Mouse (Mus musculus): Measurements from ENCODE around the gene Ica1. TPM values are rescaled to one million over a fixed set of nuclear protein-coding genes. Genes with fewer than 3 reads are reported as not detected.

The Ica1 gene
- polyA plus RNA-seq, 1 experiment from 2014 or later: 68.0 TPM

DNA sequence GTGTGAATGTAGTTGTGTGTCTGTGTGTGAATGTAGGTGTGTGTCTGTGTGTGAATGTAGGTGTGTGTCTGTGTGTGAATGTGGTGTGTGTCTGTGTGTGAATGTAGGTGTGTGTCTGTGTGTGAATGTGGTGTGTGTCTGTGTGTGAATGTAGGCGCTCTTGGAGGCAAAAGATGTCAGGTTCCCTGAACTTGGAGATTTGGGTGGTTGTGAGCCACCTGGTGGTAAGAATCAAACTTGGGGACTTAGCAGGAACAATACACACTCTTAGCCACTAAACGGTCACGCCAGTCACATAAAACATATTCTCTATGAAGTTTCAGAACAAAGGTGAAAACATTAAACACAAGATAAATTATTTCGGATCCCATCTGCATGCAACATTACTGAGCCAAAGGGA lies 39.9 kb downstream of the Ica1 start:
- Histone ChIP-seq H3K4me2 (no peak overlapping the region), H3K27me3 (replicated peaks) (no peaks in the 10 kb centered on the region), H3K4me1 (no peaks in the 10 kb centered on the region), H3K4me3 (no peak overlapping the region), H3K36me3 (replicated peaks) (0 out of 2 replicates have a peak, but pooled peaks cover 7% of the 10 kb centered on the region), H3K9me3 (no peaks in the 10 kb centered on the region), H3K27ac (no peak overlapping the region), H3K9ac (no peak overlapping the region)
- no peak for ATAC-seq (replicated peaks)
- 70% methylated on average over 4 of the region's 4 CpGs for WGBS

- Histone ChIP-seq H3K27ac (no peak overlapping the region), H3K9ac (no peak overlapping the region), H3K4me2 (no peak overlapping the region), H3K4me1 (no peaks in the 10 kb centered on the region), H3K27me3 (replicated peaks) (no peaks in the 10 kb centered on the region), H3K4me3 (no peak overlapping the region), H3K9me3 (no peaks in the 10 kb centered on the region), H3K36me3 (replicated peaks) (0 out of 2 replicates have a peak, but pooled peaks cover 2% of the 10 kb centered on the region)
- peak; percentile 35 for ATAC-seq (replicated peaks)
Observed at GRCm38 (mm10) chr6:8736493-8736820, 41.8 kb downstream of the Ica1 start.

GRCm38 (mm10) chr6:8735657-8736492 lies 42.4 kb downstream of the Ica1 start:
- Histone ChIP-seq H3K4me2 (no peak overlapping the region), H3K27ac (no peak overlapping the region), H3K27me3 (replicated peaks) (no peaks in the 10 kb centered on the region), H3K9ac (no peak overlapping the region), H3K9me3 (no peaks in the 10 kb centered on the region), H3K4me1 (no peaks in the 10 kb centered on the region), H3K36me3 (replicated peaks) (no peaks in the 10 kb centered on the region), H3K4me3 (no peak overlapping the region)
- peak; percentile 92 for ATAC-seq (replicated peaks)
- 62% methylated on average over 8 of the region's 8 CpGs for WGBS

DNA sequence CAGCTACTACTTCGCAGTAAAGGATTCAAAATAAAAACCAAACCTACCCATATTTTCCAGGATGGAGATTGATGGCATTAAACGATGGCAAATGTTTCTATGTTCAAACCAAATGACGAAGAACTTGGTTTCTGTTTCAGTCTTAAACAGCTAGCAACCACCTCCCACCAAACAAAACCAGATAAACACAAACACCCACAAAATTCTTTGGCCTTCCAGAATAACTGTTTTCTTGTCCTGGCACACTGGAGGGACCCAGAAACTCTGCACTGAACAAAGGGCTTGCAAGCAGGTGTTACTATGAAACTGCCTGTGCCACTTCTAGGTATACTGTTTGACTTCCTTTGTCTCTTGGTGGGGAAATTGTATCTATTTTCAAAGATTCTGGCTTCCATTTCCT lies 43.2 kb downstream of the Ica1 start:
- no peak for ATAC-seq (replicated peaks)
- no peaks in the 10 kb centered on the region for H3K4me1 ChIP-seq
- no peaks in the 10 kb centered on the region for H3K9me3 ChIP-seq
- H3K27me3 ChIP-seq (replicated peaks): no peaks in the 10 kb centered on the region
- 92% methylated on average over 3 of the region's 3 CpGs for WGBS
- no peak overlapping the region for H3K9ac ChIP-seq
- H3K4me3 ChIP-seq: no peak overlapping the region
- H3K27ac ChIP-seq: no peak overlapping the region
- no peak overlapping the region for H3K4me2 ChIP-seq
- H3K36me3 ChIP-seq (replicated peaks): no peaks in the 10 kb centered on the region

- Histone ChIP-seq H3K27me3 (replicated peaks) (no peaks in the 10 kb centered on the region), H3K4me2 (no peak overlapping the region), H3K27ac (no peak overlapping the region), H3K9ac (no peak overlapping the region), H3K4me1 (no peaks in the 10 kb centered on the region), H3K9me3 (no peaks in the 10 kb centered on the region), H3K4me3 (no peak overlapping the region), H3K36me3 (replicated peaks) (no peaks in the 10 kb centered on the region)
- no peak for ATAC-seq (replicated peaks)
- WGBS: 82% methylated on average over 5 of the region's 5 CpGs
Observed at GRCm38 (mm10) chr6:8732492-8732891, 45.8 kb downstream of the Ica1 start.

GRCm38 (mm10) chr6:8731656-8732191 lies 46.6 kb downstream of the Ica1 start:
- no peaks in the 10 kb centered on the region for H3K27me3 ChIP-seq (replicated peaks)
- H3K4me2 ChIP-seq: no peak overlapping the region
- H3K9ac ChIP-seq: no peak overlapping the region
- no peaks in the 10 kb centered on the region for H3K36me3 ChIP-seq (replicated peaks)
- no peak for ATAC-seq (replicated peaks)
- 44% methylated on average over 4 of the region's 4 CpGs for WGBS
- H3K9me3 ChIP-seq: no peaks in the 10 kb centered on the region
- no peak overlapping the region for H3K4me3 ChIP-seq
- H3K4me1 ChIP-seq: no peaks in the 10 kb centered on the region
- no peak overlapping the region for H3K27ac ChIP-seq

GRCm38 (mm10) chr6:8730433-8730832 lies 47.9 kb downstream of the Ica1 start:
- no peaks in the 10 kb centered on the region for H3K4me1 ChIP-seq
- H3K4me2 ChIP-seq: no peak overlapping the region
- no peaks in the 10 kb centered on the region for H3K27me3 ChIP-seq (replicated peaks)
- H3K4me3 ChIP-seq: no peak overlapping the region
- H3K9me3 ChIP-seq: no peaks in the 10 kb centered on the region
- 98% methylated on average over 2 of the region's 2 CpGs for WGBS
- no peak overlapping the region for H3K9ac ChIP-seq
- ATAC-seq (replicated peaks): no peak
- no peak overlapping the region for H3K27ac ChIP-seq
- H3K36me3 ChIP-seq (replicated peaks): no peaks in the 10 kb centered on the region

DNA sequence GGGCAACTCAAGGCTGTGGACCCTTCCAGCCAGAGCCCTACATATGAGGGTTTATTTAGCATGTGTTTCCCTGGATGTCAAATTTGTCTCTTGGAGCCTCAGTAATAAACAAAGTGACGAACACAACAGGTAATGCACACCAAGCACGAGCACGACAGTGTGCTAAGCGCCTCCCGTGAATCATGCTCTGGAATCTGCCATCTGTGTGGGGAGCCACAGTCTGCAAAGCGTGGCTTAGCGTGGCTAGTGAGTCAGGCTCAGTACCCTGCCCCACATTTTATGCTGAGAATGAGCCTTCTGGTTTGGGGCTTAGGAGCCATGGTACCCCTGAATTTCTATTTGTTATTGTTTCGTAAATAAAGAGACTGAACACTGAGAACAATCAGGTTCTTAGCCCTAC lies 50.5 kb downstream of the Ica1 start:
- H3K9me3 ChIP-seq: no peaks in the 10 kb centered on the region

DNA sequence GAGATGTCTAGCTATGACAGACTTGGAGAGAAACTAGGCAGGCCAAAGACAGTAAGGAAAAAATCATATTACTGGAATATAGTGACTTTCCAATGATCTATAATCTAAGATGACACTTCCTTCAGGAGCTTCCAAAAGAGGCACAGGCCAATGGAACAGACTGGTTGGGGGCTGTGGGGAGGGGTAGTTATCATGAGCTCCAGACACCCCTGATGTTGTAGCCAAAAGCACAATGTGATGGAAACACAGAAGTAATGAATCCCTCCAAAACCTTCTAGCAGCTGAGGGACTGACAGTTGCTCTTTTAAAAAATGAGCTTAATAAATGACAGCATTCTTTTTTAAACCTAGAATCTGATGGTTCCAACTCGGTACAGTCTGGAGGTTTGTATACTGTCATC lies 52.7 kb downstream of the Ica1 start:
- H3K27me3 ChIP-seq (replicated peaks): no peaks in the 10 kb centered on the region
- no peaks in the 10 kb centered on the region for H3K9me3 ChIP-seq
- no peak overlapping the region for H3K27ac ChIP-seq
- H3K4me2 ChIP-seq: no peak overlapping the region
- no peak for ATAC-seq (replicated peaks)
- H3K36me3 ChIP-seq (replicated peaks): no peaks in the 10 kb centered on the region
- H3K4me3 ChIP-seq: no peak overlapping the region
- H3K4me1 ChIP-seq: no peaks in the 10 kb centered on the region
- 90% methylated on average over 1 of the region's 1 CpGs for WGBS
- H3K9ac ChIP-seq: no peak overlapping the region

More for the DNA sequence above, 50.5 kb downstream of the Ica1 start:
- no peak for ATAC-seq (replicated peaks)
- Histone ChIP-seq H3K27ac (no peak overlapping the region), H3K4me1 (no peaks in the 10 kb centered on the region), H3K27me3 (replicated peaks) (no peaks in the 10 kb centered on the region), H3K36me3 (replicated peaks) (no peaks in the 10 kb centered on the region), H3K9ac (no peak overlapping the region), H3K4me2 (no peak overlapping the region), H3K4me3 (no peak overlapping the region)
- 91% methylated on average over 8 of the region's 8 CpGs for WGBS

- Histone ChIP-seq H3K27ac (no peak overlapping the region), H3K27me3 (replicated peaks) (no peaks in the 10 kb centered on the region), H3K9ac (no peak overlapping the region), H3K36me3 (replicated peaks) (no peaks in the 10 kb centered on the region), H3K4me3 (no peak overlapping the region), H3K9me3 (no peaks in the 10 kb centered on the region), H3K4me1 (no peaks in the 10 kb centered on the region), H3K4me2 (no peak overlapping the region)
- WGBS: 92% methylated on average over 2 of the region's 2 CpGs
- ATAC-seq (replicated peaks): no peak
Observed at GRCm38 (mm10) chr6:8719692-8720091, 58.6 kb downstream of the Ica1 start.

- H3K36me3 ChIP-seq (replicated peaks): no peaks in the 10 kb centered on the region
- H3K4me2 ChIP-seq: no peak overlapping the region
- no peaks in the 10 kb centered on the region for H3K4me1 ChIP-seq
- no peak overlapping the region for H3K4me3 ChIP-seq
- H3K27ac ChIP-seq: no peak overlapping the region
- no peak overlapping the region for H3K9ac ChIP-seq
- no peaks in the 10 kb centered on the region for H3K27me3 ChIP-seq (replicated peaks)
- WGBS: 90% methylated on average over 7 of the region's 7 CpGs
- H3K9me3 ChIP-seq: no peaks in the 10 kb centered on the region
- no peak for ATAC-seq (replicated peaks)
Observed at GRCm38 (mm10) chr6:8717967-8718366, 60.3 kb downstream of the Ica1 start.

DNA sequence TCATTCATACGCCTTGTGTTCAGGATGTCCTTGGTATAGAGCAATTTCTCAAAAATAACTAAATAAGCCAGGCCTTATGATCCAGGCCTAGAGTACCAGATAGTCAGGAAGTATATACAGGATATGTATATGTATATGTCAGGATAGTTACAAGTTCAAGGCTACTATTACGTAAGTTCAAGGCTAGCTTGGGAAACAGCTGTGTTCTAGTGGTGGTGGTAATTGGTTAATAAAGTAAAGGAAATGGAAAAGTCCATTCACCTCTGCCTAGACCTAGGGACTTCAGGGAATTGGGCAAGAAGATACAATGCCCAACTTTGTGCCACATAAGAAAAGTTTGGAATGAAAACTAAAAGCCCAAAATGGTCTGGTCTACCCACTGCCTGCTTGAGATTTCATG lies 61.7 kb downstream of the Ica1 start:
- H3K4me3 ChIP-seq: no peak overlapping the region
- H3K9me3 ChIP-seq: no peaks in the 10 kb centered on the region
- no peak overlapping the region for H3K9ac ChIP-seq
- H3K27ac ChIP-seq: no peak overlapping the region
- H3K36me3 ChIP-seq (replicated peaks): no peaks in the 10 kb centered on the region
- WGBS: 98% methylated on average over 2 of the region's 2 CpGs
- no peak for ATAC-seq (replicated peaks)
- no peaks in the 10 kb centered on the region for H3K4me1 ChIP-seq
- H3K27me3 ChIP-seq (replicated peaks): no peaks in the 10 kb centered on the region
- H3K4me2 ChIP-seq: no peak overlapping the region

GRCm38 (mm10) chr6:8711246-8711645 lies 67.0 kb downstream of the Ica1 start:
- Histone ChIP-seq H3K36me3 (replicated peaks) (no peaks in the 10 kb centered on the region), H3K4me2 (no peak overlapping the region), H3K9ac (no peak overlapping the region), H3K27me3 (replicated peaks) (no peaks in the 10 kb centered on the region), H3K9me3 (no peaks in the 10 kb centered on the region), H3K4me3 (no peak overlapping the region), H3K4me1 (no peaks in the 10 kb centered on the region), H3K27ac (no peak overlapping the region)
- WGBS: 86% methylated on average over 5 of the region's 5 CpGs
- ATAC-seq (replicated peaks): no peak

Measured in midbrain, embryonic 15.5 days (tissue).